Mouse (Mus musculus): ENCODE data around the gene Pbx1. TPM values are rescaled to one million over a fixed set of nuclear protein-coding genes. Genes with fewer than 3 reads are reported as not detected.

The Pbx1 gene
- 21.2 TPM for polyA plus RNA-seq (2014; fragmentation: Illumina TruSeq; extraction: RNeasy Lipid Tissue Mini Kit (QIAGEN cat#74804); ENCODE audit: insufficient read depth, low read depth, low replicate concordance)

GRCm38 (mm10) chr1:168432232-168432280 is at the start of gene Pbx1:
Gene Pbx1 (minus strand): TSS chr1:168432270.

